Mouse (Mus musculus) kidney, postnatal 0 days (tissue): ENCODE results near the gene Foxo3. TPM values are rescaled to one million over a fixed set of nuclear protein-coding genes. Genes with fewer than 3 reads are reported as not detected.

Source experiments
- ATAC-seq: fragments of 200-750 bp; cut with Nextera tagmentation; replicated peaks from 2 replicates; pipeline ENCODE4 v1.8.0; 2017; ENCODE audit warnings: low read depth, moderate number of reproducible peaks, moderate TSS enrichment, moderate library complexity; ENCODE audit not compliant: low FRiP score
- DNase-seq: peaks from one replicate; pipeline ENCODE4 v3.0.0-alpha.2; 2016; ENCODE audit warnings: low spot score
- H3K27ac ChIP-seq: fragments of 300-500 bp; sonication (generic); 2 replicates; pipeline ENCODE4 v1.5.1; 2014; ENCODE audit warnings: mild to moderate bottlenecking
- H3K27me3 ChIP-seq: fragments of 300-500 bp; sonication (generic); 2 replicates; pipeline ENCODE4 v1.6.1; 2014; ENCODE audit warnings: low read length, mixed read lengths; ENCODE audit not compliant: insufficient read depth
- H3K36me3 ChIP-seq: fragments of 300-500 bp; sonication (generic); 2 replicates; pipeline ENCODE4 v1.6.1; 2014; ENCODE audit warnings: low read length, mixed read lengths; ENCODE audit not compliant: insufficient read depth
- H3K4me1 ChIP-seq: fragments of 300-500 bp; sonication (generic); replicated peaks from 2 replicates; pipeline ENCODE4 v1.6.1; 2014; ENCODE audit warnings: antibody characterized with exemption, low read length, mixed read lengths; ENCODE audit not compliant: insufficient read depth
- H3K4me2 ChIP-seq: fragments of 300-500 bp; sonication (generic); 2 replicates; pipeline ENCODE4 v1.6.1; 2014; ENCODE audit warnings: mild to moderate bottlenecking, low read length, moderate library complexity, mixed read lengths
- H3K4me3 ChIP-seq: fragments of 300-500 bp; sonication (generic); replicated peaks from 2 replicates; pipeline ENCODE4 v1.5.1; 2014; ENCODE audit warnings: low read depth, low read length
- H3K9ac ChIP-seq: fragments of 300-500 bp; sonication (generic); 2 replicates; pipeline ENCODE4 v1.6.1; 2014; ENCODE audit warnings: low read depth, low read length
- H3K9me3 ChIP-seq: fragments of 300-500 bp; sonication (generic); replicated peaks from 2 replicates; pipeline ENCODE4 v1.6.1; 2016; ENCODE audit warnings: low read length, inconsistent platforms, mixed read lengths
- CTCF ChIP-seq: IDR thresholded peaks from 2 replicates; pipeline ENCODE4 v1.5.1; 2016; ENCODE audit warnings: antibody characterized with exemption, low read depth, mild to moderate bottlenecking, moderate library complexity
- WGBS: fragments of 180-500 bp; shearing (Covaris S2); extraction: QIAGEN DNeasy Blood & Tissue Kit; methylation state at CpG from one replicate; pipeline ENCODE4 v1.1.7; 2014; 5-methylcytosine and 5-hydroxymethylcytosine counted together
- polyA plus RNA-seq: library from polyadenylated mRNA; unstranded; fragments of >200 nt; fragmentation: Nextera tagmentation; extraction: Ambion mirVana; gene quantifications from 2 replicates; pipeline ENCODE4 v1.2.1, GENCODE M21; 2015

The Foxo3 gene
- polyA plus RNA-seq, 1 experiment from 2014 or later = 9.7 TPM

GRCm38 (mm10) chr10:42142081-42142480 lies 134.5 kb downstream of the Foxo3 start:
- Histone ChIP-seq H3K9me3 (no peaks in the 10 kb centered on the region), H3K4me2 (no peak overlapping the region), H3K4me3 (no peak overlapping the region), H3K4me1 (0 out of 2 replicates have a peak, but pooled peaks cover 3% of the 10 kb centered on the region), H3K36me3 (no peaks in the 10 kb centered on the region), H3K9ac (no peak overlapping the region), H3K27ac (no peak overlapping the region), H3K27me3 (no peaks in the 10 kb centered on the region)
- WGBS = 76% methylated on average over 9 of the region's 9 CpGs
- no peak for ATAC-seq
- DNase-seq = no peak
- no peak for TF ChIP-seq CTCF

- 43% methylated on average over 1 of the region's 1 CpGs for WGBS
- TF ChIP-seq CTCF = no peak
- Histone ChIP-seq H3K27me3 (no peaks in the 10 kb centered on the region), H3K4me2 (no peak overlapping the region), H3K27ac (no peak overlapping the region), H3K36me3 (no peaks in the 10 kb centered on the region), H3K4me3 (no peak overlapping the region), H3K9ac (no peak overlapping the region), H3K4me1 (0 out of 2 replicates have a peak, but pooled peaks cover 3% of the 10 kb centered on the region), H3K9me3 (no peaks in the 10 kb centered on the region)
- no peak for DNase-seq
- ATAC-seq = no peak
These were observed 136.8 kb downstream of the Foxo3 start for GRCm38 (mm10) chr10:42139749-42140148.

GRCm38 (mm10) chr10:42134759-42135702 lies 141.5 kb downstream of the Foxo3 start:
- Histone ChIP-seq H3K9me3 (no peaks in the 10 kb centered on the region), H3K27ac (no peak overlapping the region), H3K36me3 (no peaks in the 10 kb centered on the region), H3K4me2 (no peak overlapping the region), H3K27me3 (no peaks in the 10 kb centered on the region), H3K9ac (no peak overlapping the region), H3K4me3 (no peak overlapping the region), H3K4me1 (no peaks in the 10 kb centered on the region)
- no peak for ATAC-seq
- no peak for DNase-seq
- TF ChIP-seq CTCF = no peak
- 65% methylated on average over 14 of the region's 14 CpGs for WGBS

Other genes starting within 250 kb of the Foxo3 start
- gene Afg1l, start 201.8 kb upstream of the Foxo3 start, polyA plus RNA-seq = 8.3 and 9.6 TPM in 2 replicates
- 326 and 345 TPM in 2 replicates for gene Snx3, start 225.3 kb upstream of the Foxo3 start, polyA plus RNA-seq